Mouse (Mus musculus) B cell, adult 62 days (primary cell): Measurements from ENCODE around the gene Tnrc6b. TPM values are rescaled to one million over a fixed set of nuclear protein-coding genes. Genes with fewer than 3 reads are reported as not detected.

Experiments
- total RNA-seq: library from RNA; stranded (reverse); gene quantifications from 4 replicates; pipeline ENCODE4 v1.2.4, GENCODE M21; 2023

Tnrc6b gene
- 205 to 224 TPM (median 215 TPM) in 4 replicates for total RNA-seq

GRCm38 (mm10) chr15:80710608-80711363, at the start of gene Tnrc6b:
Tnrc6b (plus strand) TSS chr15:80711313.

GRCm38 (mm10) chr15:80671295-80672252, 39.5 kb upstream of the Tnrc6b start, which contains the start of gene Fam83f:
Fam83f (plus strand) TSS chr15:80671847.

GRCm38 (mm10) chr15:80948145-80949135, 237.3 kb downstream of the Tnrc6b start, which contains the start of gene Adsl:
Adsl (plus strand) TSS chr15:80948490.

GRCm38 (mm10) chr15:80977620-80978334, 266.7 kb downstream of the Tnrc6b start, which contains the start of gene Sgsm3:
Sgsm3 (plus strand) TSS chr15:80977765.

Other genes starting within 250 kb of the Tnrc6b start
- gene Enthd1, start 146.2 kb upstream of the Tnrc6b start, total RNA-seq: 0.45 to 0.50 TPM in 2 of 4 replicates, not detected in the others
- gene Grap2, start 138.7 kb upstream of the Tnrc6b start, total RNA-seq: 144 to 163 TPM (median 148 TPM) in 4 replicates
- gene Fam83f, start 39.5 kb upstream of the Tnrc6b start, total RNA-seq: 0.58 to 1.1 TPM (median 0.76 TPM) in 4 replicates
- 52.8 to 60.9 TPM (median 56.9 TPM) in 4 replicates for gene Adsl, start 237.2 kb downstream of the Tnrc6b start, total RNA-seq